Mouse (Mus musculus) heart, postnatal 0 days (tissue): ENCODE measurements around the gene Ncf1. TPM values are rescaled to one million over a fixed set of nuclear protein-coding genes. Genes with fewer than 3 reads are reported as not detected.

ENCODE experiments used
- ATAC-seq: fragments of 200-750 bp; cut with Nextera tagmentation; 2 replicates; pipeline ENCODE4 v1.8.0; 2017; ENCODE audit warnings: low read depth, moderate number of reproducible peaks, moderate library complexity; ENCODE audit not compliant: insufficient read depth
- DNase-seq: peaks from one replicate; pipeline ENCODE4 v3.0.0-alpha.2; 2016; ENCODE audit warnings: low spot score
- H3K27ac ChIP-seq: fragments of 300-500 bp; sonication (generic); 2 replicates; pipeline ENCODE4 v1.5.1; 2014; ENCODE audit warnings: low read depth, mild to moderate bottlenecking
- H3K27me3 ChIP-seq: fragments of 300-500 bp; sonication (generic); 2 replicates; pipeline ENCODE4 v1.6.1; 2014; ENCODE audit warnings: low read length, mixed read lengths; ENCODE audit not compliant: control insufficient read depth, insufficient read depth
- H3K36me3 ChIP-seq: fragments of 300-500 bp; sonication (generic); replicated peaks from 2 replicates; pipeline ENCODE4 v1.6.1; 2014; ENCODE audit warnings: low read length, mixed read lengths; ENCODE audit not compliant: control insufficient read depth, insufficient read depth
- H3K4me1 ChIP-seq: fragments of 300-500 bp; sonication (generic); 2 replicates; pipeline ENCODE4 v1.6.1; 2014; ENCODE audit warnings: antibody characterized with exemption; ENCODE audit not compliant: control insufficient read depth, insufficient read depth
- H3K4me2 ChIP-seq: fragments of 300-500 bp; sonication (generic); 2 replicates; pipeline ENCODE4 v1.6.1; 2014; ENCODE audit warnings: low read depth, mild to moderate bottlenecking, low read length, moderate library complexity
- H3K4me3 ChIP-seq: fragments of 300-500 bp; sonication (generic); 2 replicates; pipeline ENCODE4 v1.5.1; 2014; ENCODE audit warnings: low read depth, low read length
- H3K9ac ChIP-seq: fragments of 300-500 bp; sonication (generic); replicated peaks from 2 replicates; pipeline ENCODE4 v1.6.1; 2014; ENCODE audit warnings: low read depth, low read length, mixed read lengths
- H3K9me3 ChIP-seq: fragments of 300-500 bp; sonication (generic); replicated peaks from 2 replicates; pipeline ENCODE4 v1.6.1; 2016; ENCODE audit warnings: low read length; ENCODE audit not compliant: control insufficient read depth
- CTCF ChIP-seq: IDR thresholded peaks from 2 replicates; pipeline ENCODE4 v1.5.1; 2016; ENCODE audit warnings: antibody characterized with exemption, control low read depth, low read depth
- EP300 ChIP-seq: IDR thresholded peaks from 2 replicates; pipeline ENCODE4 v1.6.1; 2016; ENCODE audit warnings: antibody characterized with exemption, low read depth
- WGBS: fragments of 180-500 bp; shearing (Covaris S2); extraction: QIAGEN DNeasy Blood & Tissue Kit; methylation state at CpG from one replicate; pipeline ENCODE4 v1.1.7; 2014; 5-methylcytosine and 5-hydroxymethylcytosine counted together
- polyA plus RNA-seq: library from polyadenylated mRNA; unstranded; fragments of >200 nt; fragmentation: Nextera tagmentation; extraction: Ambion mirVana; gene quantifications from 2 replicates; pipeline ENCODE4 v1.2.1, GENCODE M21; 2015
- total RNA-seq: library from RNA; depleted of rRNA; stranded (reverse); fragments of >200 nt; gene quantifications from 2 replicates; pipeline ENCODE4 v1.2.3, GENCODE M21; 2014; ENCODE audit warnings: low replicate concordance

Ncf1 gene
- total and polyA plus RNA-seq, 2 experiments from 2014 or later = 1.7 to 3.1 TPM

DNA sequence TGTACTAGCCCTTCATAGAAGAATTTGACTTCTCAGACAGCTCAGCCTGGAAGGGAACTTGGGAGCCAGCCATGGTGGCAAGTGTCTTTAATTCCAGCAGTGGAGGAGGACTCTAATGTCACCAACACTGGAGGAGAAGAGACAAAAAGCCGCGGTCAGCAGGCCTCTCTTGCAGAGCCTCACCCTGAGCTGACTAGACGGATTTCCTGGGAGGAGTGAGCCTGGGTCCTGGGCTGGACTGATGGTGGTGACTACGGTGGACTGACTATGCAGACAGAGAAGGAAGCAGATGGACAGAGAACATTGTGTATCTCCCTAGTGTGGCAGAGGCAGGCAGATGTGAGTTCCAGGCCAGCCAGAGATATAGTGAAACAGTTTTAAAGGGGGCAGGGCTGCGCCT, 2.0 kb upstream of the Ncf1 start:
- Histone ChIP-seq H3K27ac (no peak overlapping the region), H3K4me3 (no peak overlapping the region), H3K27me3 (no peaks in the 10 kb centered on the region), H3K36me3 (peaks cover 5% of the 10 kb centered on the region), H3K9ac (no peak overlapping the region), H3K9me3 (no peaks in the 10 kb centered on the region), H3K4me2 (no peak overlapping the region), H3K4me1 (peaks cover 27% of the 10 kb centered on the region)
- DNase-seq (no peak), ATAC-seq (no peak)
- TF ChIP-seq CTCF = no peak
- no peak for TF ChIP-seq EP300
- WGBS = 62% methylated on average over 5 of the region's 5 CpGs

DNA sequence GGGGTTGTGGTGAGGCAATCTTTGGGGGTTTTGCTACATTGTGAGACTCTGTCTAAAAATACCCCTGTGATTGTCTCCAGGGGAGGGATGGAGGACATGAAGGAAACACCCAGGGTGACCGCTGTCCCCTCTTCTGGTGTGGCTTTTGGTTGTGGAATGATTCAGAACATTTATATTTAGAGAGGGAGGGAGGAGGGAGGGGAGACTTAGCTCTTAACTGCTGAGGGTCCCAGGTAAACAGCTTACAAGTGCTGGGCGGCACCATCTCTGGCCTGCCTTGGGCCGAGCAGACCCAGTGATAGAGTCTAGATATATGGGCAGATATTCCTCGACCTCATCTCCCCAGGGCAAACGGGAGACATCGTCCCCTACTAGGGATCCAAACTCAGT, 1.2 kb downstream of the Ncf1 start:
- H3K27ac ChIP-seq = no peak overlapping the region
- WGBS = 69% methylated on average over 6 of the region's 6 CpGs
- peaks cover 14% of the 10 kb centered on the region; the same call in 1 of the 2 replicates for H3K4me1 ChIP-seq
- ATAC-seq = no peak
- no peaks in the 10 kb centered on the region for H3K27me3 ChIP-seq
- H3K9ac ChIP-seq = no peak overlapping the region
- H3K9me3 ChIP-seq = no peaks in the 10 kb centered on the region
- TF ChIP-seq CTCF (no peak), EP300 (no peak)
- no peak for DNase-seq
- H3K36me3 ChIP-seq = no peaks in the 10 kb centered on the region
- H3K4me2 ChIP-seq = no peak overlapping the region
- H3K4me3 ChIP-seq = no peak overlapping the region

DNA sequence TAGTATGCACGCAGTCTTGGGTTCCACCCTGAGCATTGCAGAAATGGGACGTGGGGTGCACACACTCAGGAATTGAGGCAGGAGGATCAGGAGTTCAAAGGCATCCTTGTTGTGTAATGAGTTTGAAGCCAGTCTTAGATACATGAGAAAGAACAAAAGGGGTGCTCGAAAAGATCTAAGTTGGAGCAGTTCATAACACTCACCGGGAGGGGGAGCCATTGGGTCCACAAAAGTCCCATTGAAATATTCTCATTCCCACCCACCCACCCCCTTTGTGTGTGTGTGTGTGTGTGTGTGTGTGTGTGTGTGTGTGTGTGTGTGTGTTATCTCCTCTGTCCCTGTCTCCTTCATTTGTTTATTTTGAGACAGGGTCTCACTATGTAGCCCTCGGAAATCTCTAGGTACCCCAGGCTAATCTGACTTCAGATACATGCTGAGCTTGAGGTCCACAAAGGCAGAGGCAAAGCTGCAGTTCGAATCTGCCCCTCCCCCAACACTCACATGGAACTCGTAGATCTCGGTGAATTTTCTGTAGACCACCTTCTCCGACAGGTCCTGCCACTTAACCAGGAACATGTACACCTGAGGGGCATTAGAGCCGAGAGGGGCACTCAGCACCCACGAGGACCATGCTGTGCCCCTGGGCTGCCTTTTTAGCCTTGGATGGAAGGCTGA, 1.7 kb downstream of the Ncf1 start:
- ATAC-seq = no peak
- DNase-seq = peak; percentile 43
- Histone ChIP-seq H3K36me3 (no peaks in the 10 kb centered on the region), H3K9me3 (no peaks in the 10 kb centered on the region), H3K4me3 (no peak overlapping the region), H3K4me1 (peaks cover 14% of the 10 kb centered on the region; the same call in 1 of the 2 replicates), H3K4me2 (no peak overlapping the region), H3K27ac (no peak overlapping the region), H3K9ac (no peak overlapping the region), H3K27me3 (peaks cover 1% of the 10 kb centered on the region)
- TF ChIP-seq CTCF (peak; percentile 35; the same call in 1 of the 2 replicates), EP300 (no peak)
- 37% methylated on average over 11 of the region's 11 CpGs for WGBS

DNA sequence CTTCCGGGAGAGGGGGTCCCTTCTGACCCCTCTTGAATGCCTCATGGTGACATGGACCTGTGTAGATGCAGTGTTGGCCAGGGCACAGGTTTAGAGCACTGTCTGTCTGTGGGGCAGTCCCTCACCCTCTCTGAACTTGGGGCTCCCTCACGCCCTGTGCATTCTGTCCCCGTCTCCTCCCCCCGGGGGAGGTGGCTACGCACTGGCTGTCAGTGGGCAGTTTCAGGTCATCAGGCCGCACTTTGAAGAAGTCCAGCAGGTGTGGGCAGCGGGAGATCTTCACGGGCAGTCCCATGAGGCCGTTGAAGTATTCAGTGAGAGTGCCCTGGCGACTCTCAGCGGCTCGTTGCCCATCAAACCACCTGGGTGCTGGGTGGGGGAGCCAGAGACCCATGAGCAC, 2.5 kb downstream of the Ncf1 start:
- 0 out of 2 replicates have a peak, but pooled peaks cover 6% of the 10 kb centered on the region for H3K4me1 ChIP-seq
- TF ChIP-seq EP300 = no peak
- no peak for TF ChIP-seq CTCF
- H3K9me3 ChIP-seq = no peaks in the 10 kb centered on the region
- ATAC-seq = no peak
- H3K36me3 ChIP-seq = no peaks in the 10 kb centered on the region
- no peak overlapping the region for H3K27ac ChIP-seq
- no peak overlapping the region for H3K9ac ChIP-seq
- H3K4me3 ChIP-seq = no peak overlapping the region
- H3K4me2 ChIP-seq = no peak overlapping the region
- 56% methylated on average over 12 of the region's 12 CpGs for WGBS
- peaks cover 9% of the 10 kb centered on the region for H3K27me3 ChIP-seq
- no peak for DNase-seq

DNA sequence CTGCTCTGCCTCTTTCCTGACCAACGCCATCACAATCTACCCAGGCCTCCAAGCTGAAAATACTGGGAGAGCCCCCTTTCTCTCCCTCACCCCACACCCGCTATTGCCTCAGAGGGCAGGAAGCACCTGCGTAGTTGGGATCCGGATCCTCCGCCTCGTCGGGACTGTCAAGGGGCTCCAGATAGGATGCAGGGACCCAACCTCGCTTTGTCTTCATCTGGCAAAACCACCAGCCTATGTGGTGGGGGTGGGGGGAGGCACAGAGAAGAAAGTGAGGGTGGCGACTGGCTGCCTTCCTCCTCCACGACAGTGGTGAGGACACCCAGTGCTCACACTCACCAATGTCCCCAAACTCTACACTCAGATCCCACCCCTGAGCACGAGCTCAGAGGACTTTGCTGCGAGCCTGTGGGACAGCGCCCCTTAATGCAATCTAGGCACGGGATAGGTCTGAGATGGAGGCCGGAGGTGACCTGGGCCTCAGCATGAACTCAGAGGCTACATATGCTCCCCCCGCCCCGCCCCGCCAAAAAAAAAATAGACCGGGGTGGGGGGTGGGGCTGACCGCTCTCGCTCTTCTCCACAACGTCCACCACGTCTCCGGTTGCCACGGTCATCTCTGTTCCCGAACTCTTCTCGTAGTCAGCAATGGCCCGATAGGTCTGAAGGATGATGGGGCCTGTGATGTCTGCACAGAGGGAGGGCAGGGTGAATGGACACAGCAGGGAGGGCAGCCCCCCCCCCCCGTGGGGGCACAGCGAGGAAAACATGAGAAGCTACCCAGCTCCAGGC, 4.1 kb downstream of the Ncf1 start:
- ATAC-seq = no peak
- no peak overlapping the region for H3K4me2 ChIP-seq
- no peaks in the 10 kb centered on the region for H3K36me3 ChIP-seq
- TF ChIP-seq EP300 = no peak
- no peak for TF ChIP-seq CTCF
- H3K27ac ChIP-seq = no peak overlapping the region
- no peaks in the 10 kb centered on the region for H3K9me3 ChIP-seq
- H3K4me1 ChIP-seq = 0 out of 2 replicates have a peak, but pooled peaks cover 6% of the 10 kb centered on the region
- 70% methylated on average over 30 of the region's 30 CpGs for WGBS
- no peak overlapping the region for H3K4me3 ChIP-seq
- H3K9ac ChIP-seq = no peak overlapping the region
- peaks cover 11% of the 10 kb centered on the region for H3K27me3 ChIP-seq
- no peak for DNase-seq
